Mouse (Mus musculus): ENCODE measurements around the gene Miox.
A peak's percentile ranks its signal among the peaks of the same experiment; 100 is the strongest.

The Miox gene

GRCm38 (mm10) chr15:89334271-89334670 lies at the start of gene Miox:
Gene Miox, plus strand, starts transcription at chr15:89334398.
- no peak for DNase-seq (ENCODE audit: low read depth, low spot score)

GRCm38 (mm10) chr15:89285004-89285403 lies 49.2 kb upstream of the Miox start:
- DNase-seq (ENCODE audit: low read depth, low spot score): no peak

GRCm38 (mm10) chr15:89285478-89285877 lies 48.7 kb upstream of the Miox start:
- DNase-seq (ENCODE audit: low read depth, low spot score): no peak

- no peak for DNase-seq (ENCODE audit: low read depth, low spot score)
Measured at GRCm38 (mm10) chr15:89286114-89286513, 48.1 kb upstream of the Miox start.

- no peak for DNase-seq (ENCODE audit: low read depth, low spot score)
Measured at GRCm38 (mm10) chr15:89286582-89286981, 47.6 kb upstream of the Miox start.

DNA sequence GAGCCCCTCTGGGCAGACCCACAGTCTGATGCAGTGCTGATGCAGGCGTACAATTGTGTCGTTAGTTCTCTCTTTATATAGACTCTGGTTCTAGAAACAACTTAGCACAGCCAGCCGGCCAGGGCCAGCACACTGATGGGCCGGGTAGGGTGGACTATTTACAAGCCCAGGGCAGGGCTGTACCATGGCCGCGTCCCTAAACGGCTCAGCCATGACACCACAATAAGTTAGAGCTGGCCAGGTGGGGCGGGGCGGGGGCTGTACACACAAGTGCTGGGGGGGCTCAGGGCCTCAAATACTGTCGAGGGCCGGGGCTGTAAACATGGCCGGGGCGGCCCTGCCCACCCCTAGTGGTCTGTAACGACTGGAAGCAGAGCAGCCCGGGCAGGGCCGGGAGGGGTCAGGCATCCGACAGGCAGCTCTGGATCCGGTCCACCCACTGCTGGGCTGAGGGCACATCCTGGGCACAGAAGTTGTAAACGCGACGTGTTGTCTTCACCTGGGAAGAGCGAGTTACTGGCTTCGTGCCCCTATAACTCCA lies 45.9 kb upstream of the Miox start:
- DNase-seq (ENCODE audit: low read depth, low spot score): no peak

DNA sequence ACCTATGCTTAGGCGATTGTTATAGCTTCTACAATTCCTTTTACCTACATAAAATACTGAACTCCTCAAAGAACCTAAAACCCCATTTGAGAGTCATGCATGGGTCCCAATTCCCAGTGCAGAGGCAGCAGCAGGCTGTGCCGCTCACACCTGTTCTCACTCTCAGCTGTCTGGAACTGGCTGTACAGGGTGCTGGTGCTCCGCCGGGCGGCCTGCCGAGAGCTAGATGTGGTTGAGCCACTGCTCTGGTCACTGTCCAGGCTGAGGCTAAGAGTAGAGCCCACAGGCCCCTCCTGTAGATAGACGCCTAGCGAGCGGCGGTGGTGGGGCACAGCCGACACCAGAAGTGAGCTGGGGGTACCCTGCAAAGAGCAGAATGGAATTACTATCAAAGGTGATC lies 44.7 kb upstream of the Miox start:
- DNase-seq (ENCODE audit: low read depth, low spot score): no peak

- DNase-seq (ENCODE audit: low read depth, low spot score): no peak
Measured at GRCm38 (mm10) chr15:89291521-89291920, 42.7 kb upstream of the Miox start.

GRCm38 (mm10) chr15:89292795-89293194 lies 41.4 kb upstream of the Miox start:
- DNase-seq (ENCODE audit: low read depth, low spot score): no peak

- no peak for DNase-seq (ENCODE audit: low read depth, low spot score)
Measured at GRCm38 (mm10) chr15:89293778-89294177, 40.4 kb upstream of the Miox start.

DNA sequence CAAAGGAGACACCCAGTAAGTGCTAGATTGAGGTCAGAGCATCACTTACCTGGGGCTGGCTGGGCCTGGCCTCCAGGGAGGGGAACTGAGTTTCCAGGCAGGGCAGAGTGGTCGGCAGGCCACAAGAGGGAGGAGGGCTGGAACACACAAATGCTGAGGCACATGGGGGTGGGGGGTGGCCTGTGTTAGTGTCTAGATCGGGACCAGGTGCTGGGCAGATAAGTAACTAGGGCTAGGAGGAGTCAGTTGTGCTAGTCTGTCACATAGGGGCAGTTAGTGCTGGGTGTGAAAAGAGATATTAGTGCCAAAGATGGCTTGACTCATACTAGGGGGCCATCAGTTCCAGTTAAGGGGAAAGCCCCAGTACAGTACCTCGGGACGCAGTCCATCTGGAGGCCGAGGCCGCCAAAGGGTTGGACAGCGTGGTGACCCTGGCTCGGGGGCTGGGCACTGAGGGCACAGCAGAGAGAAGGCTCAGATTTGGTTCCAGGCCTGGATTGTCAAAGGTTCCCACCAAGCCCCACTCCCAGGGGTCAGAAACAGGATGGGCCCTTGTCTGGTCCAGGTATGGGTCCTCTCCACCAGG lies 38.5 kb upstream of the Miox start:
- DNase-seq (ENCODE audit: low read depth, low spot score): no peak

- no peak for DNase-seq (ENCODE audit: low read depth, low spot score)
Measured at GRCm38 (mm10) chr15:89296465-89296864, 37.7 kb upstream of the Miox start.

- no peak for DNase-seq (ENCODE audit: low read depth, low spot score)
Measured at GRCm38 (mm10) chr15:89297695-89298094, 36.5 kb upstream of the Miox start.

DNA sequence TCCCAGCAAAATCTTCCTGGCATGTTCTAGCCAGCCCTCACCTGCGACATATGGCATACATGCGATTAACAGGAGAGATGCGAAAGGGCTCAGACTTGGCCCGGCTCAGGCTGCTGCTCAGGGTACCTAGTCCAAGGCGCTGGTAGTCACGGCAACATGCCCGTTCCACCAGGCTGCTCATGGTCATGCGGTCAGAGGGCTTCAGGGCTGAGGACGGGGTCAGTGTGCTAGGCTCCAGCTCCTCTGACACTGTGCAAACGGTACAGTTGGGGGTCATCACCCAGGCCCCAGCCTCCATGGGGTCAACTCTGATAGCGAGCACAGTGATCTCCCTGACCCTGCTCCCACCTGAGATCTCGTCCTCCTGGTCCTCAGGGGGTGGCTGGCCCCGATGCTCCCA lies 34.0 kb upstream of the Miox start:
- no peak for DNase-seq (ENCODE audit: low read depth, low spot score)

GRCm38 (mm10) chr15:89300600-89300999 lies 33.6 kb upstream of the Miox start:
- DNase-seq (ENCODE audit: low read depth, low spot score): no peak

DNA sequence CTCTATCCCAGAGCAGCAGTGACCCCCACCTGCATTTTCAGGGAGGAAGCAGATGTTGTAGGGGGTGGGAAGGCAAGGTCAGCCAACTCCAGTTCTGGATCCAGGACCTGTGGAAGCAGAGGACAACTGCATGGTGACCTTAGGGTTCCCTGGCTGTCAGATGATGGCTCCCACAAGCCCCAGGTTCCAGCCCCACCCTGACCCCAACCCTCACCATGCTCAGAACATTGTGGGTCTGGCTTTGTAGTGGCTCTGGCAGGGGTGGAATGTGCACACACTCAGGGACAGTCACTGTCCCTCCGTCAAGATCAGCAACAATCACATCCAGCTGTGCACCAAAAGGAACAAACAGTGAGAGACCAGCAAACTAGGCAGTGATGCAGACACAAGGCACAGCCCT lies 28.2 kb upstream of the Miox start:
- no peak for DNase-seq (ENCODE audit: low read depth, low spot score)

GRCm38 (mm10) chr15:89307461-89307860 lies 26.7 kb upstream of the Miox start:
- DNase-seq (ENCODE audit: low read depth, low spot score): no peak

DNA sequence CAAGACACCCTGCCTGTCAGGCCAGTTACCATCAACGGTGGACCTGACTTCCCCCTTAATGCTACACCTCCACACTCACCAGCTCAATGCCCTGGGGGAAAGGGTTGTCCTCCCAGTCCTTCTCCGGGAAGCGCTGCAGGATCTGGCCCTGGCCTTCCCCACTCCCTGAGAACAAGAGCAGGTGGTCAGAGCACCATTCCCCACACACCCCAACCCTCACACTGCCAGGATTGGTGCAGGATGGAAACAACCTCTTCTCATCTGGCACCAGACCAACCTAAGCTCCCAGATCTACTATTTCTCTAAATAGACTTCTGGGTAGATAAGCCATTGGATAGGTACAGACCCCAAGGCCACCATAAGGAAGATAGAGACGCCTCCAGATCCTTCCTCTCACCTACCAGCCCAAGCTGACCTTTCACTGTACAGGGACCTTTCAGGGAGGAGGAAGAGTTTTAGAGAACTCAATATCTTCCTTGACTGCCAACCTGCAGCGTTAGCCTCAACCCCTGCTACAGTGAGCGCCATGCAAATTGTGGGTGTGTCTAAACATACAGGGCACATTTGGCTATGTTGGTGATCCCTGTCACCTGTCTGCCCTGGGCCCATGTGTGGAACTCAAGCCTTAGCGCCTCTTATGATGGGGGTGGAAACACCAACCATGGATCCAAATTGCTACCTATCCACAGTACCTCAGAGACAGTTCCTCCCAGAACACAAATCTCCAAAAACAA lies 25.6 kb upstream of the Miox start:
- DNase-seq (ENCODE audit: low read depth, low spot score): no peak

GRCm38 (mm10) chr15:89309962-89310498 lies 24.2 kb upstream of the Miox start:
- no peak for DNase-seq (ENCODE audit: low read depth, low spot score)

- DNase-seq (ENCODE audit: low read depth, low spot score): no peak
Measured at GRCm38 (mm10) chr15:89313359-89313758, 20.8 kb upstream of the Miox start.

DNA sequence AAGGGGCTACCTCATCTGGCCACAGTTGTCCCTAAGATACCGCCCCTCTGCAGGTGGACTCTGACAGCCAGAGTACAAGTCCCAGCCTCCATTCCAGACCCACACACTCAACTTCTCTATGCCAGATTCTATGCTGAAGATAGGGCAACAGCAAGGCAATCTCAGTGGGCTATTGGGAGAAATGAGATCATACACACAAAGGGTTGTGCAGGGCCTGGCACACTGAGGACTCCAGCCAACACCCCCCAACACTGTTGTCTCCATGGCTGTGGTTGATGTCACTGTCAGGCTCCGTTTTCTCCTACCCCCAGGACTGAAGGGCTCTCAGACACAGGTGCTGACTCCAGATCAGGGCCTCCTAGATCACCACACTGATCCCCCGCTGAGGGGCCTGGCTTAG lies 20.1 kb upstream of the Miox start:
- no peak for DNase-seq (ENCODE audit: low read depth, low spot score)

GRCm38 (mm10) chr15:89314511-89315189 lies 19.5 kb upstream of the Miox start:
- peak; percentile 6 for DNase-seq (ENCODE audit: low read depth, low spot score)

Data from retina, postnatal 7 days (tissue).